Mouse (Mus musculus): Measurements from ENCODE around the gene Copg2. TPM values are rescaled to one million over a fixed set of nuclear protein-coding genes. Genes with fewer than 3 reads are reported as not detected.

The Copg2 gene
- 41.3 and 52.2 TPM in 2 replicates for polyA plus RNA-seq (2012; rRNA removed)

DNA sequence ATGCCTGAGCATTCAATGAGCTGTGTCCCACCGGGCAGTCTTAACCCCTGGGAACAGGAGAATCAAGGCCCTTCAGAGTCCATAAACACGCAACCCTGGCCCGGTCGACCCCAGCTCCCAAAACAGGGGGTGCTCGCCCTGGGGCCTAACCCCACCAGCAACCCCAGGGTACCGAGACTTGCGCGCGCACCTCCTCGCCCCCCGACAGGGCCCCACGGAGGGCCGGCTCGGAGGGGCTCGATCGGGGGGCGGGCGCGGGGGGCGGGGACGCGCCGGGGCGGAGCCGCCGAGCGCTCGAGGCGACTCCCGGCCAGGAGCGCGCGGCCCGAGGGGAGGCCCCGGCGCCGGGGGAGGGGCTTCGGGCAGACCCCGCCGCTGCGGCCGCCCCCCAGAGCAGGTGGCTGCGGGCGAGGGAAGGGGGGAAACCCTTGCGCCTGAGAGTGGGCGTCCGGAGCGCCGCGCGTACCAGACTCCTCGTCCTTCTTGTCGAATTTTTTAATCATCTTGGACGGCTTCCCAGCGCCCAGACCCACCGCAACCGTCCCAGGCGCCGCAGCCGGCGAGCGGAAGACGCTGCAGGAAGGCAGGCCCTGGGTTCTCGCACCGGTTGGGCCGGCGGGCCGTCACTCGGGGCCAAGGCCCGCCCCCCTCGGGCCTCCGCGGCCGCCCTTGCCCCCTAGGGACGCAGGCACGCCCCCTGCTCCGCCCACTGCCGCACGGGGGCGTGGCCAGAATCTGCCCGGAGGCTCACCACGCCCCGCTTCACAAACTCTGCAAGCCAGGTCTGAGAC is at the start of gene Copg2:
Gene Copg2, minus strand, starts transcription at position 600 of the 791 bp plus-strand sequence.

DNA sequence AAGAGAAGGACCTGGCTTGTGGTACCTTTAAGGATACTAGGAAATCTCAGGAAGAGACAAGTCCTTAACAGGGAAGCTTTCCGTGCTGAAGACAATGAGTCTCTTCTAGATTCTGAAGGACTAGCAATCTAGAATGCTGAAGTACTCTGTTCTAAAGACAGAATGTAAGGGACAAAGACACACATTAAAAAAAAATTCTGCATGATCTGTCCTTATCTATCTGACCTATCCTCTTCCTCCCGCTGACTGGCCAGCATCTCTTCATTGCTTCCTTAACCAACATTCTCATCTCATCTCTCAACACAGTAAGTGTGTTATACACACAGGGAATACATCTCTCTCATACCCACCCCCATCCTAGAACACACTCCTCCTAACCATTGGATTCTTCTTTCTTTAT is 18.9 kb upstream of the Copg2 start, which contains the start of gene Tsga13:
Gene Tsga13, minus strand, starts transcription at position 101 of the 400 bp plus-strand sequence.

DNA sequence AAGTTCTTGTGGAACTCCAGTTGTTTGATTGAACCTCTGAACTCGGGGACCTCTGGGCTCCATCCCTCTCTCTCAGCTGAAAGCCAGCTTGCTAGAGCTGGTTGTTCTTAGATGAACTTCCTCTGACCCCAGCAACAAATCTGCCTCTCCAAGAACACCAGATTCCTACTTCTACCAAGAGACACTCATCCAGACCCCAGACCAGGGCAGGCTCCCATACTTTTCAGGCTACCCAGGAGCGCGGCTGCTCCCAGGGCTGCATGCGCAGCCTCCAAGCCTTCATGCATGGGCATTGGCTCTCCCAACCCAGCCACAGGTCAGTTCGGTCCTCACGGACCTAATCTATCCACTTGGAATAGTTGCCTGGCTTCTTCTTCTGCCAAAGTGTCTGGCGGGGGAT is 173.3 kb downstream of the Copg2 start, which contains the start of gene Mest:
Gene Mest, plus strand, starts transcription at position 217 of the 400 bp plus-strand sequence.

Other genes starting within 250 kb of the Copg2 start
- gene Cep41, start 203.0 kb downstream of the Copg2 start, polyA plus RNA-seq (2012; rRNA removed): 24.7 and 25.8 TPM in 2 replicates
- 789 and 1,460 TPM in 2 replicates for gene Mest, start 173.2 kb downstream of the Copg2 start, polyA plus RNA-seq (2012; rRNA removed)
- 0.10 and 0.16 TPM in 2 replicates for gene Tsga13, start 18.8 kb upstream of the Copg2 start, polyA plus RNA-seq (2012; rRNA removed)
- gene Klf14, start 62.3 kb upstream of the Copg2 start, polyA plus RNA-seq (2012; rRNA removed): 0.28 and 0.82 TPM in 2 replicates

All from central nervous system, embryonic 11.5 days (tissue).